Mouse (Mus musculus): ENCODE data around the gene Zfp280b.
"Not testable (repeated sequence)": the region's sequence is repeated elsewhere in the genome, so short reads cannot be mapped to it uniquely, and the experiment has no call there.

Gene Zfp280b

DNA sequence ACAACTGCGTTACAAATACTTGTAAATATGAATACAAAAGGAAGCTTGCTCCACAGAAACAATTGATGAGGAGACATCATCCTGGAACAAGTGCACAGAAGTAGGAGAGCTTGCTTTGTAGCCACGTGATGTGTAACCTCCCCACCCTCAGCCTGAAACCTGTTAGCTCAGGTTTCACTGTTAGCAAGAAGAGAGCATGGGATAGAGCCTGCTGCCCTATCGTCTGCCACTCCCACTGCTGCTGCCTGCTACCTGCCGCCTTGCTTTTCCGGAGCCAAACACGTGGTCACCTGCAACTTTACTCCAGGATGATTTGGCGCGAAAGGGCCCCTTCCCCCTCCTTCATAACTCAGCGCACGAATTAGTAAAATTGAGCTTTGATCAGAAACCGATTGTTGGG lies 19.4 kb downstream of the Zfp280b start:
- ChIA-PET POLR2A (interaction anchor here (0.6 to 1.9 kb wide), 15 partner anchors 14 to 192 kb away, joined by 3 to 11 read pairs (median 4); partner anchors contain the start of genes Mif (in 1 of the 4) and Prmt2 (in 1 of the 4)), CTCF (interaction anchor here (0.8 to 1.7 kb wide), 6 partner anchors 11 to 150 kb away, joined by 3 to 4 read pairs (median 3); no protein-coding TSS in a partner anchor)

DNA sequence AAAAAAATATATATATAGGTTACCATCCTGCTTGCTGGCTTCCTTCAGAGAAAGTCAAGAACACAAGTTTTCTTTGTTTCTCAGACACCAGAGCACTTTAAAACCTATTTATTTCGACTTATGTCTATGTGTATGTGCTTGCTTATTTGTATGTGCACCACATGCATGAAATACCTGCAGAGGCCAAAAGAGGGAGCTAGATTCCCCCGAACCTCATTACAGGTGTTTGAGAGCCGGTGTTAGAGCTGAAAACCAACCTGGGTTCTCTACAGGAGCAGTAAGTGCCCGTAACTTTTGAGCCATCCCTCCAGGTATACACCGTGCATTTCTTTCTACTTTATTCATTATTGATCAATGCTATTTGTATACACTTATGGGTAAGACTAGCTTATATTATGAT lies 30.0 kb downstream of the Zfp280b start:
- ChIA-PET POLR2A (no interaction called here), CTCF (interaction anchor here in 3 of 4 experiments (0.6 to 2.1 kb wide), 20 partner anchors 9 to 834 kb away, joined by 3 to 13 read pairs (median 4); no protein-coding TSS in a partner anchor)

GRCm38 (mm10) chr10:76067674-76068613 lies 35.5 kb downstream of the Zfp280b start:
- CTCF ChIA-PET = interaction anchor here in 2 of 4 experiments (0.6 to 1.2 kb wide), 5 partner anchors 31 to 170 kb away, joined by 3 to 6 read pairs (median 3); partner anchors contain the start of gene Prmt2 (in 1 of the 2)

DNA sequence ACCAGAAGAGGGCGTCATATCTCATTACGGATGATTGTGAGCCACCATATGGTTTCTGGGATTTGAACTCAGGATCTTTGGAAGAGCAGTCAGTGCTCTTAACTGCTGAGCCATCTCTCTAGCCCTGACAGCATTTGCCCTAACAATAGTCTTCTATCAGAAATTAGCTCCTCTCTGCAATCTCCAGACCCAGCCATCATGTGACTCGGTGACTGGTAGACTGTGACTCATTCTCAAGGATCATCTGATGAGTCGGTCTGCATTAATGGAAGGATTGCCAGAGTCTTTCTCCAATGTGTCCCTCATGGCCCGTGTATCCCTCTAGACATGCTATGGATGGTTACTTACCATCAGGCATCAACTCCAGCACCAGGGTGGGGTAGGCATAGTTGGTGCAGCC lies 39.6 kb downstream of the Zfp280b start:
- POLR2A ChIA-PET = not testable (repeated sequence)
- CTCF ChIA-PET = interaction anchor here in 2 of 4 experiments (1.1 to 2.0 kb wide), 2 partner anchors 9 kb away, joined by 3 to 7 read pairs; no protein-coding TSS in a partner anchor

More at GRCm38 (mm10) chr10:76067674-76068613, 35.5 kb downstream of the Zfp280b start:
- POLR2A ChIA-PET = interaction anchor here in 3 of 4 experiments (0.7 to 2.1 kb wide), 7 partner anchors 22 to 360 kb away, joined by 3 to 4 read pairs (median 3); no protein-coding TSS in a partner anchor

- POLR2A ChIA-PET = not testable (repeated sequence)
- CTCF ChIA-PET = interaction anchor here in 1 of 4 experiments (1.6 kb wide), 1 partner anchor 41 kb away, joined by 4 read pairs; no protein-coding TSS in a partner anchor
Measured at GRCm38 (mm10) chr10:76077008-76077407, 44.6 kb downstream of the Zfp280b start.

Data from embryonic stem cell, embryonic (primary cell).